Comparison of ENCODE assay signal across 10 mouse cellular contexts in genomic region chr10:14734285-14734684, GRCm38 (mm10). TPM values are rescaled to one million over a fixed set of nuclear protein-coding genes. Genes with fewer than 3 reads are reported as not detected.
A peak's percentile ranks its signal among the peaks of the same experiment; 100 is the strongest.
DNase-seq lines count a peak whose midpoint lies in the region; ATAC-seq and TF ChIP-seq lines count a peak whose summit lies in the region.
"Had no signal": no experiment of that assay in that cellular context is flagged by ENCODE, and none has a peak within 500 bp of the region (broad histone marks: within the 10 kb centered on the region; RNA-seq: fewer than 3 reads in every experiment).

No protein-coding gene starts in this region.

- H3K36me3 ChIP-seq in forebrain, embryonic 15.5 days, result no peaks in the 10 kb centered on the region
- H3K36me3 ChIP-seq in forebrain, embryonic 10.5 days (replicated peaks), result no peaks in the 10 kb centered on the region
- H3K36me3 ChIP-seq in neural tube, embryonic 11.5 days (ENCODE audit: control insufficient read depth, insufficient read depth, low read length), result no peaks in the 10 kb centered on the region
- no peaks in the 10 kb centered on the region for H3K36me3 ChIP-seq in neural tube, embryonic 15.5 days
- no peaks in the 10 kb centered on the region for H3K36me3 ChIP-seq in midbrain, postnatal 0 days (ENCODE audit: insufficient read depth, low read length)
- H3K36me3 ChIP-seq: heart, embryonic 15.5 days; midbrain, embryonic 12.5 days had no signal

- H3K4me3 ChIP-seq in forebrain, embryonic 15.5 days, result no peak overlapping the region
- H3K4me3 ChIP-seq in forebrain, embryonic 10.5 days, result no peak overlapping the region
- H3K4me3 ChIP-seq in neural tube, embryonic 11.5 days (ENCODE audit: low read depth, low read length), result no peak overlapping the region
- H3K4me3 ChIP-seq in neural tube, embryonic 15.5 days (replicated peaks), result no peak overlapping the region
- no peak overlapping the region for H3K4me3 ChIP-seq in midbrain, postnatal 0 days (ENCODE audit: low read depth, low read length)
- H3K4me3 ChIP-seq: heart, embryonic 15.5 days; midbrain, embryonic 12.5 days had no signal

- H3K27ac ChIP-seq in forebrain, embryonic 15.5 days (replicated peaks), result no peak overlapping the region
- no peak overlapping the region for H3K27ac ChIP-seq in forebrain, embryonic 10.5 days
- no peak overlapping the region for H3K27ac ChIP-seq in neural tube, embryonic 11.5 days (ENCODE audit: low read depth, low read length)
- H3K27ac ChIP-seq in neural tube, embryonic 15.5 days (replicated peaks), result no peak overlapping the region
- H3K27ac ChIP-seq in midbrain, postnatal 0 days (ENCODE audit: low read depth, low read length), result no peak overlapping the region
- H3K27ac ChIP-seq: heart, embryonic 15.5 days; midbrain, embryonic 12.5 days had no signal

- H3K4me1 ChIP-seq in forebrain, embryonic 15.5 days, result no peaks in the 10 kb centered on the region
- H3K4me1 ChIP-seq in forebrain, embryonic 10.5 days, result no peaks in the 10 kb centered on the region
- no peaks in the 10 kb centered on the region for H3K4me1 ChIP-seq in neural tube, embryonic 11.5 days (ENCODE audit: control insufficient read depth, insufficient read depth, low read length)
- H3K4me1 ChIP-seq in neural tube, embryonic 15.5 days, result no peaks in the 10 kb centered on the region
- H3K4me1 ChIP-seq in midbrain, postnatal 0 days (ENCODE audit: insufficient read depth, low read length), result no peaks in the 10 kb centered on the region
- H3K4me1 ChIP-seq: heart, embryonic 15.5 days; midbrain, embryonic 12.5 days had no signal

- H3K9me3 ChIP-seq in forebrain, embryonic 15.5 days, result no peaks in the 10 kb centered on the region
- H3K9me3 ChIP-seq in forebrain, embryonic 10.5 days, result no peaks in the 10 kb centered on the region
- H3K9me3 ChIP-seq in neural tube, embryonic 11.5 days (ENCODE audit: control insufficient read depth, low read length), result no peaks in the 10 kb centered on the region
- no peaks in the 10 kb centered on the region for H3K9me3 ChIP-seq in neural tube, embryonic 15.5 days (replicated peaks)
- no peaks in the 10 kb centered on the region for H3K9me3 ChIP-seq in midbrain, postnatal 0 days (ENCODE audit: low read length)
- H3K9me3 ChIP-seq: heart, embryonic 15.5 days; midbrain, embryonic 12.5 days had no signal

- 12% methylated on average over 2 of the region's 2 CpGs for WGBS in forebrain, embryonic 15.5 days
- WGBS in forebrain, embryonic 10.5 days, result 9% methylated on average over 2 of the region's 2 CpGs
- WGBS in neural tube, embryonic 11.5 days, result 14% methylated on average over 2 of the region's 2 CpGs
- WGBS in neural tube, embryonic 15.5 days, result 7% methylated on average over 2 of the region's 2 CpGs
- WGBS in midbrain, postnatal 0 days, result 8% methylated on average over 2 of the region's 2 CpGs

- H3K4me2 ChIP-seq in forebrain, embryonic 15.5 days (replicated peaks), result no peak overlapping the region
- no peak overlapping the region for H3K4me2 ChIP-seq in neural tube, embryonic 11.5 days (ENCODE audit: low read depth)
- no peak overlapping the region for H3K4me2 ChIP-seq in neural tube, embryonic 15.5 days
- H3K4me2 ChIP-seq in midbrain, postnatal 0 days (ENCODE audit: low read depth, low read length, poor library complexity, severe bottlenecking), result no peak overlapping the region
- H3K4me2 ChIP-seq: heart, embryonic 15.5 days; midbrain, embryonic 12.5 days had no signal

- no peak for DNase-seq in forebrain, embryonic 10.5 days (ENCODE audit: extremely low spot score, low spot score)
- peak; percentile 17 for DNase-seq in neural tube, embryonic 11.5 days (ENCODE audit: low spot score)
- DNase-seq in cerebellum, adult 8-10 months, result peak; percentile 10
- DNase-seq in layer of hippocampus, adult 11-12 months (ENCODE audit: low spot score), result peak; percentile 82
- peak; percentile 89 for DNase-seq in midbrain, postnatal 0 days (ENCODE audit: low spot score)
- DNase-seq in spleen, postnatal 14 days (ENCODE audit: low spot score in 2 of 2), result no peak

- peak; percentile 86 for TF ChIP-seq CTCF in midbrain, postnatal 0 days (IDR thresholded peaks at IDR 0.05)

- H3K9ac ChIP-seq in forebrain, embryonic 15.5 days (replicated peaks), result no peak overlapping the region
- no peak overlapping the region for H3K9ac ChIP-seq in neural tube, embryonic 11.5 days (ENCODE audit: low read length)
- no peak overlapping the region for H3K9ac ChIP-seq in neural tube, embryonic 15.5 days (replicated peaks)
- H3K9ac ChIP-seq in midbrain, postnatal 0 days (replicated peaks; ENCODE audit: low read length, poor library complexity, severe bottlenecking), result no peak overlapping the region
- H3K9ac ChIP-seq: heart, embryonic 15.5 days; midbrain, embryonic 12.5 days had no signal

- H3K27me3 ChIP-seq in forebrain, embryonic 15.5 days, result no peaks in the 10 kb centered on the region
- no peaks in the 10 kb centered on the region for H3K27me3 ChIP-seq in forebrain, embryonic 10.5 days (ENCODE audit: poor library complexity, severe bottlenecking)
- no peaks in the 10 kb centered on the region for H3K27me3 ChIP-seq in neural tube, embryonic 11.5 days (ENCODE audit: control insufficient read depth, insufficient read depth, low read length)
- no peaks in the 10 kb centered on the region for H3K27me3 ChIP-seq in neural tube, embryonic 15.5 days (replicated peaks)
- H3K27me3 ChIP-seq in midbrain, postnatal 0 days (ENCODE audit: insufficient read depth, low read length), result no peaks in the 10 kb centered on the region
- H3K27me3 ChIP-seq: heart, embryonic 15.5 days; midbrain, embryonic 12.5 days had no signal

- peak; percentile 63; the same call in 1 of the 2 replicates for ATAC-seq in forebrain, embryonic 15.5 days (replicated peaks)
- ATAC-seq in neural tube, embryonic 11.5 days (ENCODE audit: insufficient read depth, low FRiP score, low TSS enrichment), result no peak; the same call in 1 of the 2 replicates
- no peak for ATAC-seq in neural tube, embryonic 15.5 days (ENCODE audit: low FRiP score)
- no peak for ATAC-seq in midbrain, postnatal 0 days (ENCODE audit: low FRiP score)

RNA-seq across cellular contexts. Expression of gene Gje1, which starts 16.3 kb away (rescaled TPM):
- not detected in 2 replicates for polyA plus RNA-seq in forebrain, embryonic 15.5 days (2015; fragmentation: Nextera tagmentation; extraction: Ambion mirVana)
- 0.10 TPM in 1 of 2 replicates, not detected in the other for polyA plus RNA-seq in forebrain, embryonic 10.5 days (2016; fragmentation: Nextera tagmentation; extraction: Ambion mirVana)
- polyA plus RNA-seq in neural tube, embryonic 11.5 days (2014; fragmentation: Nextera tagmentation; extraction: Ambion mirVana), result not detected in 2 replicates
- not detected in 2 replicates for polyA plus RNA-seq in neural tube, embryonic 15.5 days (2015; fragmentation: Nextera tagmentation; extraction: Ambion mirVana)
- not detected in 2 replicates for total RNA-seq in midbrain, postnatal 0 days (2014; rRNA removed)
- not detected in 2 replicates for polyA plus RNA-seq in midbrain, postnatal 0 days (2015; fragmentation: Nextera tagmentation; extraction: Ambion mirVana)
- polyA plus RNA-seq: heart, embryonic 15.5 days; midbrain, embryonic 12.5 days had no signal

RNA-seq across cellular contexts. Expression of gene Nmbr, which starts 28.9 kb away (rescaled TPM):
- 1.3 and 1.4 TPM in 2 replicates for polyA plus RNA-seq in forebrain, embryonic 15.5 days (2015; fragmentation: Nextera tagmentation; extraction: Ambion mirVana)
- 0.55 and 0.59 TPM in 2 replicates for polyA plus RNA-seq in forebrain, embryonic 10.5 days (2016; fragmentation: Nextera tagmentation; extraction: Ambion mirVana)
- 0.52 and 1.3 TPM in 2 replicates for polyA plus RNA-seq in neural tube, embryonic 11.5 days (2014; fragmentation: Nextera tagmentation; extraction: Ambion mirVana)
- 2.8 and 3.4 TPM in 2 replicates for polyA plus RNA-seq in neural tube, embryonic 15.5 days (2015; fragmentation: Nextera tagmentation; extraction: Ambion mirVana)
- total RNA-seq in midbrain, postnatal 0 days (2014; rRNA removed), result 4.5 and 5.0 TPM in 2 replicates
- 2.8 and 3.3 TPM in 2 replicates for polyA plus RNA-seq in midbrain, postnatal 0 days (2015; fragmentation: Nextera tagmentation; extraction: Ambion mirVana)

RNA-seq across cellular contexts. Expression of gene Vta1, which starts 28.9 kb away (rescaled TPM):
- 185 and 187 TPM in 2 replicates for polyA plus RNA-seq in forebrain, embryonic 15.5 days (2015; fragmentation: Nextera tagmentation; extraction: Ambion mirVana)
- 115 and 119 TPM in 2 replicates for polyA plus RNA-seq in forebrain, embryonic 10.5 days (2016; fragmentation: Nextera tagmentation; extraction: Ambion mirVana)
- 212 and 214 TPM in 2 replicates for polyA plus RNA-seq in neural tube, embryonic 11.5 days (2014; fragmentation: Nextera tagmentation; extraction: Ambion mirVana)
- 173 and 187 TPM in 2 replicates for polyA plus RNA-seq in neural tube, embryonic 15.5 days (2015; fragmentation: Nextera tagmentation; extraction: Ambion mirVana)
- total RNA-seq in midbrain, postnatal 0 days (2014; rRNA removed), result 104 and 105 TPM in 2 replicates
- polyA plus RNA-seq in midbrain, postnatal 0 days (2015; fragmentation: Nextera tagmentation; extraction: Ambion mirVana), result 177 and 184 TPM in 2 replicates

Comparison
In these comparisons a context has a peak if more than half of its experiments do, and no peak if none do; other contexts are left out.
1. DNase-seq: peak in neural tube, embryonic 11.5 days (single experiment), cerebellum, adult 8-10 months (single experiment), layer of hippocampus, adult 11-12 months (single experiment) and midbrain, postnatal 0 days (single experiment); none in forebrain, embryonic 10.5 days (single experiment) and spleen, postnatal 14 days (0 of 2).